Mouse (Mus musculus) heart, adult 2 months (tissue): ENCODE results near the gene Ttc25.

Experiments used
- CTCF ChIP-seq: fragments of 200-600 bp; IDR thresholded peaks from 2 replicates; pipeline ENCODE4 v1.8.1; 2022; ENCODE audit warnings: antibody characterized with exemption, mild to moderate bottlenecking, moderate library complexity
- EP300 ChIP-seq: fragments of 200-500 bp; IDR thresholded peaks from 2 replicates; pipeline ENCODE4 v1.6.1; 2011; ENCODE audit warnings: low read depth, low read length, control low read depth; ENCODE audit not compliant: insufficient read depth
- POLR2A ChIP-seq: fragments of 200-500 bp; IDR thresholded peaks from 2 replicates; pipeline ENCODE4 v1.6.1; 2011; ENCODE audit warnings: mild to moderate bottlenecking, low read depth, low read length, control low read depth; ENCODE audit not compliant: insufficient read depth

DNA sequence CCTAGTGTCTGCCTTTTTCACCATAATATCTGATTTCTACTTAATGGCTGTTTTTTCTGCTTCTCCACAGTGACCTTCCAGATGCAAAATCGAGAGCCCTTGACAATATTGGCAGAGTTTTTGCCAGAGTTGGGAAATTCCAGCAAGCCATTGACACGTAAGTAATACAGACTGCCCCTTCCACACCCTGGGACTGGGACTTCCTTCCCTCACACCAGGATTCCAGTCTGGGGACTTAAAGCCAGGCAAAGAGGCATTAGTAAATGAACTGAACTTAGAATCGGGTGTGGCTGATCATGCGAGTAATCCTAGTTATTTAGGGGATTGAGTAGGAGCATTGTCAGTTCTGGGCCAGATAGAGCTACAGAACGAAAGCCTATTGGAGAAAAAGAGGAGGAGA, 16.3 kb downstream of the Ttc25 start:
- TF ChIP-seq POLR2A (no peak), CTCF (no peak), EP300 (no peak)
